Mouse (Mus musculus): Measurements from ENCODE around the gene Pip5k1c.

- TF ChIP-seq CTCF (conservative IDR thresholded peaks at IDR 0.05; ENCODE audit: insufficient read depth, insufficient read length, low read depth, low read length) (no peak), POLR2A (IDR thresholded peaks at IDR 0.05; ENCODE audit: low read depth, low read length) (no peak)
Observed at GRCm38 (mm10) chr10:81317273-81317672, 24.5 kb downstream of the Pip5k1c start.
